Mouse (Mus musculus) thymus, adult 18-20 months (tissue): ENCODE measurements around the gene Cand2.

Experiments used
- DNase-seq, 2 experiments: peaks; one replicate each; pipeline ENCODE4 v3.0.0; 2022; ENCODE audit warnings: mixed read lengths in 2 of 2

The Cand2 gene

GRCm38 (mm10) chr6:115775838-115776237 lies 1.5 kb downstream of the Cand2 start:
- DNase-seq = no peak

GRCm38 (mm10) chr6:115776363-115776762 lies 2.0 kb downstream of the Cand2 start:
- no peak for DNase-seq

GRCm38 (mm10) chr6:115782781-115783180 lies 8.4 kb downstream of the Cand2 start:
- no peak for DNase-seq

- DNase-seq = no peak
These were observed 16.7 kb downstream of the Cand2 start for GRCm38 (mm10) chr6:115791016-115791415.

GRCm38 (mm10) chr6:115791842-115792686 lies 17.7 kb downstream of the Cand2 start:
- DNase-seq = peak; percentile 29 to 36

GRCm38 (mm10) chr6:115792691-115793215 lies 18.4 kb downstream of the Cand2 start:
- peak; percentile 21 to 41 for DNase-seq

- DNase-seq = no peak
These were observed 27.5 kb downstream of the Cand2 start for GRCm38 (mm10) chr6:115801811-115802210.

- peak; percentile 20 to 32 for DNase-seq
These were observed 29.4 kb downstream of the Cand2 start for GRCm38 (mm10) chr6:115803541-115804382.

- no peak for DNase-seq
These were observed 30.3 kb downstream of the Cand2 start for GRCm38 (mm10) chr6:115804432-115805192.

GRCm38 (mm10) chr6:115807464-115808195 lies 33.3 kb downstream of the Cand2 start:
- no peak for DNase-seq

- DNase-seq = no peak
These were observed 33.8 kb downstream of the Cand2 start for GRCm38 (mm10) chr6:115808196-115808487.

GRCm38 (mm10) chr6:115808488-115809231 lies 34.3 kb downstream of the Cand2 start, which contains the start of gene Rpl32:
Gene Rpl32 (minus strand): TSS chr6:115808747.
- peak; percentile 62 to 76 for DNase-seq

- no peak for DNase-seq
These were observed 37.3 kb downstream of the Cand2 start for GRCm38 (mm10) chr6:115811606-115812005.

- peak in 1 of 2 experiments; percentile 34 for DNase-seq
These were observed 39.8 kb downstream of the Cand2 start for GRCm38 (mm10) chr6:115814104-115814503.

- no peak for DNase-seq
These were observed 40.7 kb downstream of the Cand2 start for GRCm38 (mm10) chr6:115815041-115815440.

- no peak for DNase-seq
These were observed 43.8 kb downstream of the Cand2 start for GRCm38 (mm10) chr6:115818129-115818528.

- DNase-seq = no peak
These were observed 47.1 kb downstream of the Cand2 start for GRCm38 (mm10) chr6:115821216-115821993.

- DNase-seq = peak; percentile 38 to 62
These were observed 49.6 kb downstream of the Cand2 start for GRCm38 (mm10) chr6:115823850-115824464.

GRCm38 (mm10) chr6:115830779-115831601 lies 56.7 kb downstream of the Cand2 start:
- no peak for DNase-seq
